ENCODE assay signal across 8 mouse cellular contexts in the genomic region with DNA sequence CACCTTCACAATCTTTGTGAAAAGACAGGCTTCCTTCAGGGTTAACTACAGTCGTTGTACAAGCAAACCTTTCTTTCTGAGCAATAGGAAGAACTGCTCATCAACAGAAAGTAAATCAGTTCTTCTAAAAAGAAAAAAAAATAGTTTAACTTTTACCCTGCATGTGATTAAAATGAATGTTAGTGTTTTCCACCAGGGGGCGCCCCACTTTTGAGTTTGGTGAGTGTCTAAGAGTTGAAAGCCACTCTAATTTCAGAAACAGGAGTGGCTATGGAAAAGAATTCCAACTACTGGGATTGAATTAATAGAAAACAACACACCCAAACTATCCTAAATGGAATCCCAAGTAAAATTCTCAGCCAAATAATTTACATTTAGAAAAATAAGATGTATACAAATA.
DNase-seq lines count a peak whose midpoint lies in the region; ATAC-seq and TF ChIP-seq lines count a peak whose summit lies in the region.

No protein-coding gene starts in this region.

- H3K27ac ChIP-seq in gastrocnemius, adult 2 months = no peak overlapping the region
- H3K27ac ChIP-seq in midbrain, postnatal 0 days (ENCODE audit: low read depth, low read length) = no peak overlapping the region
- no peak overlapping the region for H3K27ac ChIP-seq in midbrain, embryonic 13.5 days

- H3K36me3 ChIP-seq in midbrain, postnatal 0 days (ENCODE audit: insufficient read depth, low read length) = no peaks in the 10 kb centered on the region
- H3K36me3 ChIP-seq in midbrain, embryonic 13.5 days = no peaks in the 10 kb centered on the region

- H3K4me1 ChIP-seq in midbrain, postnatal 0 days (ENCODE audit: insufficient read depth, low read length) = no peaks in the 10 kb centered on the region
- no peaks in the 10 kb centered on the region for H3K4me1 ChIP-seq in midbrain, embryonic 13.5 days (replicated peaks)

- no peaks in the 10 kb centered on the region for H3K27me3 ChIP-seq in midbrain, postnatal 0 days (ENCODE audit: insufficient read depth, low read length)
- H3K27me3 ChIP-seq in midbrain, embryonic 13.5 days = no peaks in the 10 kb centered on the region

- H3K4me3 ChIP-seq in gastrocnemius, adult 2 months = no peak overlapping the region
- no peak overlapping the region for H3K4me3 ChIP-seq in midbrain, postnatal 0 days (ENCODE audit: low read depth, low read length)
- H3K4me3 ChIP-seq in midbrain, embryonic 13.5 days (replicated peaks) = no peak overlapping the region

- WGBS in midbrain, postnatal 0 days = 5% methylated on average over 2 of the region's 2 CpGs
- 8% methylated on average over 2 of the region's 2 CpGs for WGBS in midbrain, embryonic 13.5 days

- no peaks in the 10 kb centered on the region for H3K9me3 ChIP-seq in midbrain, postnatal 0 days (ENCODE audit: low read length)
- H3K9me3 ChIP-seq in midbrain, embryonic 13.5 days = no peaks in the 10 kb centered on the region

- no peak overlapping the region for H3K4me2 ChIP-seq in midbrain, postnatal 0 days (ENCODE audit: low read depth, low read length, poor library complexity, severe bottlenecking)
- H3K4me2 ChIP-seq in midbrain, embryonic 13.5 days (replicated peaks) = no peak overlapping the region

- H3K9ac ChIP-seq in midbrain, postnatal 0 days (replicated peaks; ENCODE audit: low read length, poor library complexity, severe bottlenecking) = no peak overlapping the region
- H3K9ac ChIP-seq in midbrain, embryonic 13.5 days (replicated peaks) = no peak overlapping the region

- TF ChIP-seq CTCF in gastrocnemius, adult 2 months (IDR thresholded peaks at IDR 0.05) = peak; percentile 64
- TF ChIP-seq CTCF in midbrain, postnatal 0 days (IDR thresholded peaks at IDR 0.05) = peak; percentile 47

- intact Hi-C loops in gastrocnemius, adult 2 months (cut with DNase I) = loop anchor here (10.0 kb wide), 1 partner anchor 979 kb away; no protein-coding TSS in a partner anchor

- ATAC-seq in midbrain, postnatal 0 days (ENCODE audit: low FRiP score) = no peak
- no peak for ATAC-seq in midbrain, embryonic 13.5 days
- no peak for ATAC-seq in granulocyte monocyte progenitor cell, adult 5-6 weeks (replicated peaks; ENCODE audit: poor library complexity, severe bottlenecking)

- peak; percentile 38 for DNase-seq in gastrocnemius, adult 2 months
- no peak for DNase-seq in gastrocnemius, postnatal 25 days
- DNase-seq in midbrain, postnatal 0 days (ENCODE audit: low spot score) = peak; percentile 5
- DNase-seq in embryo, embryonic 11 days = peak; percentile 62
- DNase-seq in mesoderm, embryonic 11.5 days (ENCODE audit: low read depth, low spot score) = peak; percentile 35
- no peak for DNase-seq in frontal cortex, postnatal 25 days (ENCODE audit: low spot score in 2 of 2)

Comparison
In these comparisons a context has a peak if more than half of its experiments do, and no peak if none do; other contexts are left out.
1. DNase-seq: peak in gastrocnemius, adult 2 months (single experiment), midbrain, postnatal 0 days (single experiment), embryo, embryonic 11 days (single experiment) and mesoderm, embryonic 11.5 days (single experiment); none in gastrocnemius, postnatal 25 days (single experiment) and frontal cortex, postnatal 25 days (0 of 2).